Mouse (Mus musculus) megakaryocyte, embryonic 14.5 days (primary cell): Measurements from ENCODE around the gene Atg16l2.

Source experiments
- FLI1 ChIP-seq: IDR thresholded peaks from 2 replicates; pipeline ENCODE4 v1.6.1; 2012; ENCODE audit warnings: low read length, inconsistent platforms, mixed read lengths
- GATA1 ChIP-seq: IDR thresholded peaks from 3 replicates; pipeline ENCODE4 v1.6.1; 2012; ENCODE audit warnings: mixed read lengths, low read length, inconsistent platforms, borderline replicate concordance

GRCm38 (mm10) chr7:101295438-101295837 is 6.6 kb downstream of the Atg16l2 start:
- TF ChIP-seq FLI1, result no peak
- TF ChIP-seq GATA1, result no peak
